Mouse (Mus musculus): ENCODE results near the gene Ppt1.

The Ppt1 gene

GRCm38 (mm10) chr4:122870027-122870426 is 34.0 kb downstream of the Ppt1 start:
- no peak for DNase-seq (ENCODE audit: low spot score in 2 of 2)

GRCm38 (mm10) chr4:122870741-122871140 is 34.7 kb downstream of the Ppt1 start:
- DNase-seq (ENCODE audit: low spot score in 2 of 2) = no peak

GRCm38 (mm10) chr4:122871269-122871668 is 35.2 kb downstream of the Ppt1 start:
- no peak for DNase-seq (ENCODE audit: low spot score in 2 of 2)

GRCm38 (mm10) chr4:122871989-122872388 is 35.9 kb downstream of the Ppt1 start:
- DNase-seq (ENCODE audit: low spot score in 2 of 2) = no peak

GRCm38 (mm10) chr4:122873003-122873402 is 37.0 kb downstream of the Ppt1 start:
- DNase-seq (ENCODE audit: low spot score in 2 of 2) = no peak

- DNase-seq (ENCODE audit: low spot score in 2 of 2) = no peak
Measured at GRCm38 (mm10) chr4:122873512-122873911, 37.5 kb downstream of the Ppt1 start.

GRCm38 (mm10) chr4:122878333-122879070 is 42.5 kb downstream of the Ppt1 start:
- peak in 1 of 2 experiments; percentile 49 for DNase-seq (ENCODE audit: low spot score in 2 of 2)

- no peak for DNase-seq (ENCODE audit: low spot score in 2 of 2)
Measured at GRCm38 (mm10) chr4:122882544-122882943, 46.5 kb downstream of the Ppt1 start.

- DNase-seq (ENCODE audit: low spot score in 2 of 2) = no peak
Measured at GRCm38 (mm10) chr4:122883294-122883693, 47.3 kb downstream of the Ppt1 start.

- DNase-seq (ENCODE audit: low spot score in 2 of 2) = no peak
Measured at GRCm38 (mm10) chr4:122884051-122884450, 48.0 kb downstream of the Ppt1 start.

GRCm38 (mm10) chr4:122884481-122885340 is 48.7 kb downstream of the Ppt1 start:
- DNase-seq (ENCODE audit: low spot score in 2 of 2) = no peak

- DNase-seq (ENCODE audit: low spot score in 2 of 2) = peak; percentile 99 to 100
Measured at GRCm38 (mm10) chr4:122885768-122886578, 49.9 kb downstream of the Ppt1 start, which contains the start of gene Cap1. Gene Cap1 (minus strand): TSS chr4:122886056.

GRCm38 (mm10) chr4:122886579-122887254 is 50.7 kb downstream of the Ppt1 start:
- DNase-seq (ENCODE audit: low spot score in 2 of 2) = peak in 1 of 2 experiments; percentile 37

GRCm38 (mm10) chr4:122887336-122887735 is 51.3 kb downstream of the Ppt1 start:
- no peak for DNase-seq (ENCODE audit: low spot score in 2 of 2)

GRCm38 (mm10) chr4:122890881-122891481 is 54.9 kb downstream of the Ppt1 start:
- DNase-seq (ENCODE audit: low spot score in 2 of 2) = peak; percentile 73 to 74

- DNase-seq (ENCODE audit: low spot score in 2 of 2) = no peak
Measured at GRCm38 (mm10) chr4:122891597-122891996, 55.6 kb downstream of the Ppt1 start.

GRCm38 (mm10) chr4:122892157-122892556 is 56.1 kb downstream of the Ppt1 start:
- peak in 1 of 2 experiments; percentile 53 for DNase-seq (ENCODE audit: low spot score in 2 of 2)

GRCm38 (mm10) chr4:122897750-122898149 is 61.7 kb downstream of the Ppt1 start:
- no peak for DNase-seq (ENCODE audit: low spot score in 2 of 2)

- DNase-seq (ENCODE audit: low spot score in 2 of 2) = peak in 1 of 2 experiments; percentile 51
Measured at GRCm38 (mm10) chr4:122898313-122898712, 62.3 kb downstream of the Ppt1 start.

GRCm38 (mm10) chr4:122902156-122902555 is 66.1 kb downstream of the Ppt1 start:
- no peak for DNase-seq (ENCODE audit: low spot score in 2 of 2)

GRCm38 (mm10) chr4:122903709-122904108 is 67.7 kb downstream of the Ppt1 start:
- no peak for DNase-seq (ENCODE audit: low spot score in 2 of 2)

All from heart, adult 9 months (tissue).